Mouse (Mus musculus): Measurements from ENCODE around the gene Arpc2. TPM values are rescaled to one million over a fixed set of nuclear protein-coding genes. Genes with fewer than 3 reads are reported as not detected.

Arpc2 gene
- polyA plus RNA-seq, 1 experiment from 2014 or later: 400 TPM

MicroRNAs within 50 kb of the gene (microRNA counts, 519-probe panel; counts per million panel counts)
- microRNA mmu-miR-1928: 2,107 counts per million, percentile 63 among the panel's probes with 10 or more counts

Small RNAs within 50 kb of the gene (microRNA-seq; reads per million reads assigned to microRNA genes)
- gene Mir1928: not detected

Other genes starting within 250 kb of the Arpc2 start
- gene Tns1, start 111.6 kb upstream of the Arpc2 start, polyA plus RNA-seq (2015; fragmentation: Nextera tagmentation; extraction: Ambion mirVana): 100 and 105 TPM in 2 replicates
- 0.20 and 0.48 TPM in 2 replicates for gene Rufy4, start 110.5 kb upstream of the Arpc2 start, polyA plus RNA-seq (2015; fragmentation: Nextera tagmentation; extraction: Ambion mirVana)
- 0.09 TPM in 1 of 2 replicates, not detected in the other for gene Cxcr2, start 82.1 kb upstream of the Arpc2 start, polyA plus RNA-seq (2015; fragmentation: Nextera tagmentation; extraction: Ambion mirVana)
- not detected in 2 replicates for gene Cxcr1, start 41.5 kb upstream of the Arpc2 start, polyA plus RNA-seq (2015; fragmentation: Nextera tagmentation; extraction: Ambion mirVana)
- 0.36 and 0.64 TPM in 2 replicates for gene Gpbar1, start 42.5 kb downstream of the Arpc2 start, polyA plus RNA-seq (2015; fragmentation: Nextera tagmentation; extraction: Ambion mirVana)
- gene Aamp, start 48.7 kb downstream of the Arpc2 start, polyA plus RNA-seq (2015; fragmentation: Nextera tagmentation; extraction: Ambion mirVana): 164 and 188 TPM in 2 replicates
- 227 and 252 TPM in 2 replicates for gene Pnkd, start 48.8 kb downstream of the Arpc2 start, polyA plus RNA-seq (2015; fragmentation: Nextera tagmentation; extraction: Ambion mirVana)
- gene Tmbim1, start 69.5 kb downstream of the Arpc2 start, polyA plus RNA-seq (2015; fragmentation: Nextera tagmentation; extraction: Ambion mirVana): 42.0 and 42.7 TPM in 2 replicates
- 0.33 and 0.38 TPM in 2 replicates for gene Catip, start 126.0 kb downstream of the Arpc2 start, polyA plus RNA-seq (2015; fragmentation: Nextera tagmentation; extraction: Ambion mirVana)
- 2.8 and 3.1 TPM in 2 replicates for gene Slc11a1, start 139.1 kb downstream of the Arpc2 start, polyA plus RNA-seq (2015; fragmentation: Nextera tagmentation; extraction: Ambion mirVana)
- gene Ctdsp1, start 155.4 kb downstream of the Arpc2 start, polyA plus RNA-seq (2015; fragmentation: Nextera tagmentation; extraction: Ambion mirVana): 57.3 and 60.4 TPM in 2 replicates
- gene Vil1, start 173.3 kb downstream of the Arpc2 start, polyA plus RNA-seq (2015; fragmentation: Nextera tagmentation; extraction: Ambion mirVana): 0.19 and 0.45 TPM in 2 replicates

Measured in heart, embryonic 13.5 days (tissue).